Mouse (Mus musculus) liver (tissue): Measurements from ENCODE around the gene Fbxo33.
"Not testable (repeated sequence)": the region's sequence is repeated elsewhere in the genome, so short reads cannot be mapped to it uniquely, and the experiment has no call there.

Source experiments
- DNase-seq: peaks from one replicate; pipeline ENCODE4 v3.0.0-alpha.2; 2020; ENCODE audit warnings: mixed read lengths

Fbxo33 gene

GRCm38 (mm10) chr12:59219325-59220225 is at the start of gene Fbxo33:
Fbxo33 (minus strand) TSS chr12:59219725.
- peak; percentile 100 for DNase-seq

- no peak for DNase-seq
Observed at GRCm38 (mm10) chr12:59265942-59266231, 46.4 kb upstream of the Fbxo33 start.

GRCm38 (mm10) chr12:59265207-59265941 is 45.8 kb upstream of the Fbxo33 start:
- no peak for DNase-seq

- DNase-seq = no peak
Observed at GRCm38 (mm10) chr12:59262841-59263240, 43.3 kb upstream of the Fbxo33 start.

GRCm38 (mm10) chr12:59260798-59261197 is 41.3 kb upstream of the Fbxo33 start:
- no peak for DNase-seq

- DNase-seq = no peak
Observed at GRCm38 (mm10) chr12:59260362-59260761, 40.8 kb upstream of the Fbxo33 start.

- no peak for DNase-seq
Observed at GRCm38 (mm10) chr12:59259015-59259414, 39.5 kb upstream of the Fbxo33 start.

GRCm38 (mm10) chr12:59250259-59250827 is 30.8 kb upstream of the Fbxo33 start:
- DNase-seq = no peak

GRCm38 (mm10) chr12:59248969-59249368 is 29.4 kb upstream of the Fbxo33 start:
- DNase-seq = no peak

DNA sequence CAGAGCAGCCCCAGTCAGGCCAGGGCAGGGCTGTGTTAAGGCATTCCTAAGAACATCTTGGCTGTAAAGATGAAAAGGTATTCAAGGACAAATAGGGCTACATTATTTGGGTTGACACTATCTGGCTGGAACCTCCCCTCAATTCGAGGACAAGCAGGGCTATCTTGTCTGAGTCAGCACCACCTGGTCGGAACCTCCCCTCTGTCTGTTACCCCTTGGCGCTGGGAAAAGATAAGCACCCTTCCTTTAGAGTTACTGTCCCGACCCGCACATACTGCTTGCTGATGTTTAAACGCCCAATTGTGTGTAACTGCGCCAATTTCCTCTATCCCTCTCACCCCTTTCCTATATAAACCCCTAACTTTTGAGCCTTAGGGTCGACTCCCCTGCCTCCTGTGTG is 21.5 kb upstream of the Fbxo33 start:
- DNase-seq = not testable (repeated sequence)

DNA sequence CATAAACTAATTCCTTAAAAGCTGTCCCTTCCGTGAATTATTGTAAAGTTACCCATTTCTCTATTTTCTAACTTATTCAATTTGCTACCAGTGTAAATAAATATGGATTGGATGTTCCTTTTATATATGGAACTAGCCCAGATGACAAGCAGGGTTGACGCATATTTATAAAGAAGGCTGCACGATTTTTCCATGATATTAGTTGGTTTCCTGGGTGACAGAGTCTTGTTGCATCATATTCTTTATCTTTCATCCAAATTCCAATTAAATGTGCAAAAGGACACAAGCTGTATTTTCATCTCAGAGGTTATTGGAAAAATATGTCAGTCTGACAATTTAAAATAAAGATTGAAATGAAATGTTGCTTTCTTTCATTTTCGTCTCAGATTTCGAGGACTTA is 18.9 kb upstream of the Fbxo33 start:
- no peak for DNase-seq

DNA sequence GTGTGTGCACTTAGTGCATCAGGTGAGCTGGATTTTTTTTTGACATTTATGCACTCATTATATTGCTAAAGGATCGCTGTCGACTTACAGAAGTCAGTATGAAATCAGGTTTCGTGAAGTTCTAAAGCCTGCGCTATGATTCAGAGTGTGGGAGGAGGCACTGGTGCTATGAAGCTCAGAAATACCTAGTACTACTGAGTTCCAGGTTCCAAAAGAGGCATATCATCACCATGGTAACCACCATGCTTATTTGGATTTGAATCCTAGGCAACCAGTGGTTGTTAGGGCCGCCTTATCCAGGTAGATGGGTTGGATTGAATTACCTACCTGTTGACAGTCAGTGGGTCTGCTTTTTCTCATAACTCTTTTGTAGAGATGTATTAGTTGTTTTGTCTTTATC is 8.9 kb upstream of the Fbxo33 start:
- no peak for DNase-seq

DNA sequence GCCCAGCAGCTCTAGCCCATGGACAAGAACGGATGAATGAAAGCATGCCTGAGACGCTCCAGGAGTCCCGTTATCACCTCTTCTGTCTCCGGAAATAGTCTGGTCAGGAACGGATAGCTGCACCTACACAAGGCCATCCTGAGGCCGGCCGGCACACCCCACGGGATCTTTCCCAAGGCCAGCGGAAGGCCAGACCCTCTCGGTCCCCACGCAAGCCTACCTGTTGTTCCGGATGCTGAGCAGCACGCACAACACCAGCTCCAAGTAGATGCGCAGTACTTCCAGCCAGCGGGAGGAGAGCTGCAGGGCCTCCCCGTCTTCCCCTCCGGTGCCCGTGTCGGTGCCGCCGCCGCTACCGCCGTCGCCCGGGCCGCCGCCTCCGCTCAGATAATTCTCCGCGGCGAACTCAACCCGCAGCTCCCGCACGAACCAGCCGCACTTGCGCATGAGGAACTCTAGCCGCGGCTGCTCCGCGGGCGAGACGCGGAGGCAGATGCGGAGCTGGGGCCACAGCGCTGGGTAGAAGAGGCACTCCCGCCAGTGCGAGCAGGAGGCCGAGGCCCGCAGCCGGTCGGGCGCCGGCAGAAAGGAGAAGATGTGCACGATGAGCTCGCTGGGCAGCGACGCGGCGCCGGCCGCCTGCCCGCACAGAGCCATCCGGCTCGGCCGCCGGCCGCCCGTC is 744 bp downstream of the Fbxo33 start:
- DNase-seq = peak; percentile 59

DNA sequence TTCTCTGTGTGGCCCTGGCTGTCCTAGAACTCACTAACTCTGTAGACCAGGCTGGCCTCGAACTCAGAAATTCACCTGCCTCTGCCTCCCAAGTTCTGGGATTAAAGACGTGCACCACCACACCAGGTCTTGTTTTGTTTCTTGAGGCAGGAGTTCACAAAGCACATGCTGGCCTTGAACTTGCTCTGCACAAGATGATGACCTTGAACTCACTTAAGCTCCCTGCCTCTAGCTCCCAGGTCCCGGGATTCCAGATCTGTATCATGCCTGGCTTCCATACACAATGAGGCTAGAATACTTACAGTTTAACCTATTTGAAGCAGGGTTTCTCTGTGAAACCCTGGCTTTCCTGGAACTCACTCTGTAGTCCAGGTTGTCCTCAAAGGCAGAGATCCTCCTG is 2.2 kb downstream of the Fbxo33 start:
- DNase-seq = no peak

DNA sequence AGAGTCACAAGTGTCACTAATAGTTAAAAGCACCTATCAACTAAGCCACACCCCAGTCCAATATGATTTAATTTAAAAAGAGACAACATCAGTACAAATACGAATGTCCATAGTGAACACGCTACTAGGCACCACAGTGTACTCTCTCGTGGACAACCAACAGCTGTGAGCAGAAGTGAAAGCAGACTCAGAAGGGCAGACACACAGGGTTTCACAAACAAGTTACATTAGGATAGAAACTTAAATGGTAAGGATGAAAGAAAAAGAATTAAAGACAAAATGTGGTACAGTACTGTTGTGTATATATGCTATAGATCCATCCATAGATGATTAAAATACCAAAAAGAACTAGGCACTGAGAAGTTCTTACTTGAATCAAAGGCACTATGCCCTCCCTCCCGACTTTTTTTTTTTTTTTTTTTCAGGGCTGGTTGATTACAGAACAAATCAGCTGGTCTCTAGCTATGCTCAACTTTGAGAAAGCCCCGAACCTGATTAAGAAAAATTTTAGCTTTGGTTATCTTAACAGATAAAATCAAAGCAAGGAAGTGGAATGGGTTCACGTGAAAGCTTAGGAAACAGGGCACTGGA is 2.8 kb downstream of the Fbxo33 start:
- DNase-seq = no peak

- no peak for DNase-seq
Observed at GRCm38 (mm10) chr12:59216176-59216575, 3.3 kb downstream of the Fbxo33 start.

DNA sequence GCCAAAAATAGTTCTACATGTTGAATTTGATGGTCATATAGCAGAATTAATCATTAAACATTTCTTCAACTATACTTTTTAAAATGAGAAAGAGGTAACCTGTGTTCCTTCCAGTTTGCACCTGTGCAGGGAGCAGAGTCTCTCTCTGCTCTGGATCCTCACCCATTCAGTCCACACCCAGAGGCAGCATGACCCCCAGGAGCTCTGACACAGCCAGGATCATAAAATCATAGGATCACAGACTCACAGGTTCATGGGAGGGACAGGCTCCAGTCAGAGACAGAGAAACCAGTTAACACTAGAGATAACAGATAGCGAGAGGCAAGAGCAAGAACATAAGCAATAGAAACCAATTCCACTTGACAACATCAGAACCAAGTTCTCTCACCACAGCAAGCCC is 11.7 kb downstream of the Fbxo33 start:
- DNase-seq = no peak

- no peak for DNase-seq
Observed at GRCm38 (mm10) chr12:59207000-59207390, 12.5 kb downstream of the Fbxo33 start.

- DNase-seq = no peak
Observed at GRCm38 (mm10) chr12:59206208-59206999, 13.1 kb downstream of the Fbxo33 start.

DNA sequence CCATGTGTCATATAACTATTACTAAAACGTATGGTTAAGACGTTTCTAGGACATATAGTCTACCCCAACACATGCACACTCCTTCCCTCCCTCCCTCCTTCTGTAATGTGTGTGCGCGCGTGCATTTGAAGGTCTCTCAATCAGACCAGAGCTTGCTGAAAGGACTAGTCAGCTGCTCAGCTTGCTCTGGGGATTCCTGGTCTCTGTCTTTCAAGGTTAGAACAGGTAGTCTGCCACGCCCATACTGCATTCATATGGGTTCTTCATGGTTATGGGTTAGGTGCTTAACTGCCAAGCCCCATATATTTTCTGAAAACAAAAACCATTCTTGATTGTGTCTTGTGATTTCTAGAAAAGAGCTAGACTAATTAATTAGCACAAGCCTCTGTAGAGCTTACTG is 14.0 kb downstream of the Fbxo33 start:
- DNase-seq = no peak

GRCm38 (mm10) chr12:59199361-59199760 is 20.2 kb downstream of the Fbxo33 start:
- no peak for DNase-seq

- no peak for DNase-seq
Observed at GRCm38 (mm10) chr12:59198750-59199149, 20.8 kb downstream of the Fbxo33 start.
